Mouse (Mus musculus): Measurements from ENCODE around the gene Lrg1. TPM values are rescaled to one million over a fixed set of nuclear protein-coding genes. Genes with fewer than 3 reads are reported as not detected.

Lrg1 gene
- total RNA-seq (2021), result 1 to 10 TPM; 4.2 to 6.1 TPM
- long read RNA-seq, experiment 1, partial matches to known transcripts, result 2 of 2 reads
- long read RNA-seq, experiment 1, other reads (novel, unspliced or antisense), result 0 of 2 reads
- long read RNA-seq, experiment 2, partial matches to known transcripts, result 4 of 4 reads
- long read RNA-seq, experiment 2, other reads (novel, unspliced or antisense), result 0 of 4 reads

- intact Hi-C loops (cut with DNase I), result no loop called here
These were observed at the start of gene Lrg1 for GRCm38 (mm10) chr17:56121826-56122225. TSS of gene Lrg1 (minus strand) at chr17:56122001.

GRCm38 (mm10) chr17:56171456-56171855 is 49.7 kb upstream of the Lrg1 start:
- intact Hi-C loops (cut with DNase I), result no loop called here
- DNase-seq (ENCODE audit: extremely low spot score in 1 of 2, low spot score in 2 of 2), result no peak
- no peak for TF ChIP-seq CTCF (IDR thresholded peaks at IDR 0.05)
- no peak overlapping the region for H3K27ac ChIP-seq
- no peak overlapping the region for H3K4me3 ChIP-seq

More at GRCm38 (mm10) chr17:56121826-56122225, at the start of gene Lrg1:
- Histone ChIP-seq H3K27ac (no peak within 1 kb of the TSS), H3K4me3 (no peak within 1 kb of the TSS)
- no peak for DNase-seq (ENCODE audit: extremely low spot score in 1 of 2, low spot score in 2 of 2)
- no peak for TF ChIP-seq CTCF (IDR thresholded peaks at IDR 0.05)

GRCm38 (mm10) chr17:56170636-56171035 is 48.8 kb upstream of the Lrg1 start:
- Histone ChIP-seq H3K4me3 (no peak overlapping the region), H3K27ac (no peak overlapping the region)
- no peak for TF ChIP-seq CTCF (IDR thresholded peaks at IDR 0.05)
- intact Hi-C loops (cut with DNase I), result no loop called here
- DNase-seq (ENCODE audit: extremely low spot score in 1 of 2, low spot score in 2 of 2), result no peak

GRCm38 (mm10) chr17:56169830-56170229 is 48.0 kb upstream of the Lrg1 start:
- TF ChIP-seq CTCF (IDR thresholded peaks at IDR 0.05), result no peak
- intact Hi-C loops (cut with DNase I), result no loop called here
- no peak overlapping the region for H3K4me3 ChIP-seq
- no peak for DNase-seq (ENCODE audit: extremely low spot score in 1 of 2, low spot score in 2 of 2)
- no peak overlapping the region for H3K27ac ChIP-seq

- no peak for TF ChIP-seq CTCF (IDR thresholded peaks at IDR 0.05)
- no peak overlapping the region for H3K27ac ChIP-seq
- H3K4me3 ChIP-seq, result no peak overlapping the region
- DNase-seq (ENCODE audit: extremely low spot score in 1 of 2, low spot score in 2 of 2), result no peak
- intact Hi-C loops (cut with DNase I), result no loop called here
These were observed 43.9 kb upstream of the Lrg1 start for GRCm38 (mm10) chr17:56165671-56166070.

GRCm38 (mm10) chr17:56164510-56164909 is 42.7 kb upstream of the Lrg1 start:
- Histone ChIP-seq H3K27ac (no peak overlapping the region), H3K4me3 (no peak overlapping the region)
- no peak for DNase-seq (ENCODE audit: extremely low spot score in 1 of 2, low spot score in 2 of 2)
- intact Hi-C loops (cut with DNase I), result no loop called here
- TF ChIP-seq CTCF (IDR thresholded peaks at IDR 0.05), result no peak

GRCm38 (mm10) chr17:56163523-56164102 is 41.8 kb upstream of the Lrg1 start:
- DNase-seq (ENCODE audit: extremely low spot score in 1 of 2, low spot score in 2 of 2), result no peak
- no peak for TF ChIP-seq CTCF (IDR thresholded peaks at IDR 0.05)
- Histone ChIP-seq H3K27ac (no peak overlapping the region), H3K4me3 (no peak overlapping the region)
- intact Hi-C loops (cut with DNase I), result no loop called here

GRCm38 (mm10) chr17:56162231-56162774 is 40.5 kb upstream of the Lrg1 start, which contains the start of gene Tnfaip8l1:
TSS of gene Tnfaip8l1 (plus strand) at chr17:56162477.
- intact Hi-C loops (cut with DNase I), result no loop called here
- peak; percentile 93 to 98 for DNase-seq (ENCODE audit: extremely low spot score in 1 of 2, low spot score in 2 of 2)
- Histone ChIP-seq H3K4me3 (peak within 1 kb of the TSS; percentile 60), H3K27ac (peak within 1 kb of the TSS; percentile 64)
- TF ChIP-seq CTCF (IDR thresholded peaks at IDR 0.05), result no peak

GRCm38 (mm10) chr17:56159729-56160128 is 37.9 kb upstream of the Lrg1 start:
- peak; percentile 57 to 66 for DNase-seq (ENCODE audit: extremely low spot score in 1 of 2, low spot score in 2 of 2)
- Histone ChIP-seq H3K27ac (no peak overlapping the region), H3K4me3 (no peak overlapping the region)
- intact Hi-C loops (cut with DNase I), result loop anchor here (1.0 kb wide), 1 partner anchor 26 kb away; no protein-coding TSS in a partner anchor
- peak; percentile 92 for TF ChIP-seq CTCF (IDR thresholded peaks at IDR 0.05)

- DNase-seq (ENCODE audit: extremely low spot score in 1 of 2, low spot score in 2 of 2), result no peak
- intact Hi-C loops (cut with DNase I), result no loop called here
- Histone ChIP-seq H3K27ac (no peak overlapping the region), H3K4me3 (no peak overlapping the region)
- no peak for TF ChIP-seq CTCF (IDR thresholded peaks at IDR 0.05)
These were observed 31.8 kb upstream of the Lrg1 start for GRCm38 (mm10) chr17:56153643-56154042.

- no peak overlapping the region for H3K27ac ChIP-seq
- TF ChIP-seq CTCF (IDR thresholded peaks at IDR 0.05), result no peak
- DNase-seq (ENCODE audit: extremely low spot score in 1 of 2, low spot score in 2 of 2), result no peak
- no peak overlapping the region for H3K4me3 ChIP-seq
- intact Hi-C loops (cut with DNase I), result no loop called here
These were observed 28.1 kb upstream of the Lrg1 start for GRCm38 (mm10) chr17:56149897-56150296.

GRCm38 (mm10) chr17:56148790-56149618 is 27.2 kb upstream of the Lrg1 start:
- H3K4me3 ChIP-seq, result peak overlapping the region; percentile 45
- no peak for DNase-seq (ENCODE audit: extremely low spot score in 1 of 2, low spot score in 2 of 2)
- no peak for TF ChIP-seq CTCF (IDR thresholded peaks at IDR 0.05)
- intact Hi-C loops (cut with DNase I), result no loop called here
- H3K27ac ChIP-seq, result no peak overlapping the region; the same call in 1 of the 2 replicates

Measured in left cerebral cortex, adult 2 months (tissue).